Mouse (Mus musculus): ENCODE measurements at regions not wholly inside any gene's neighbourhood (a gene's known extent, or its start where the extent isn't known, plus 50 kb on each side); places are given as distances from the start of the nearest gene placed in this dataset.

DNA sequence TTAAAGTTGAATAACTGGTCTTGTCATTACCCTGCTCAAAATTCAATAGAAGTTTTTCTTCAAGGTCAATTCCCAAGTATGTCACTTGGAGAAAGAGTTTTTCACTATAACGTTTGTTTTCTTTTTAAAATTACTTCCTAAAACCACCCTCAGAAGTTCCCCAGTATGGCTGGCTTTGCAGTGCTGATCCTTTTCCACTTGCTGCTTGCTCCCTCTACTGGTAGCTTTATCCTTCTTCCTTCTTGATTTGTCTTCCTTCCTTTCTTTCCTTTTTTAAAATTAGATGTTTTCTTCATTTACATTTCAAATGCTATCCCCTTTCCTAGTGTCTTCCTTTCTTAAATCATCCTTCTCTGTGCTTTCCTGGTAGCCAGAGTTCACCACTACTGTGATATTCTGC, 73.6 kb downstream of the Rtl3 start:
- no peaks in the 10 kb centered on the region for H3K4me1 ChIP-seq (ENCODE audit: control insufficient read depth, insufficient read depth, low read length)
- TF ChIP-seq CTCF (IDR thresholded peaks at IDR 0.05; ENCODE audit: extremely low read depth, insufficient read depth, low read length): peak; percentile 27; the same call in 1 of the 2 replicates
- no peak for TF ChIP-seq POLR2A (IDR thresholded peaks at IDR 0.05; ENCODE audit: extremely low read depth, insufficient read depth, low read length)

More for the DNA sequence above, 73.6 kb downstream of the Rtl3 start:
- Histone ChIP-seq H3K27ac (ENCODE audit: insufficient read depth, low read length) (no peak overlapping the region), H3K4me3 (ENCODE audit: insufficient read depth, low read length) (no peak overlapping the region)
